Mouse (Mus musculus): ENCODE data around the gene Cnot4. TPM values are rescaled to one million over a fixed set of nuclear protein-coding genes. Genes with fewer than 3 reads are reported as not detected.

Gene Cnot4
- polyA plus RNA-seq, 1 experiment from 2014 or later: 34.3 TPM

GRCm38 (mm10) chr6:35016624-35017023, 116.9 kb downstream of the Cnot4 start:
- H3K4me1 ChIP-seq (replicated peaks; ENCODE audit: control insufficient read depth, insufficient read depth, low read length): no peaks in the 10 kb centered on the region
- no peak overlapping the region for H3K4me3 ChIP-seq (replicated peaks; ENCODE audit: low read length)
- no peaks in the 10 kb centered on the region for H3K9me3 ChIP-seq (ENCODE audit: control insufficient read depth, low read length)
- no peak overlapping the region for H3K27ac ChIP-seq
- H3K9ac ChIP-seq: no peak overlapping the region
- DNase-seq (ENCODE audit: low spot score) (no peak), ATAC-seq (ENCODE audit: low FRiP score) (no peak)
- no peaks in the 10 kb centered on the region for H3K27me3 ChIP-seq (ENCODE audit: control insufficient read depth, insufficient read depth, low read length)
- 95% methylated on average over 5 of the region's 5 CpGs for WGBS
- no peak overlapping the region for H3K4me2 ChIP-seq (replicated peaks)
- H3K36me3 ChIP-seq (replicated peaks; ENCODE audit: control insufficient read depth, insufficient read depth): peaks cover 7% of the 10 kb centered on the region; the same call in 1 of the 2 replicates

GRCm38 (mm10) chr6:35011953-35012352, 121.6 kb downstream of the Cnot4 start:
- H3K4me3 ChIP-seq (replicated peaks; ENCODE audit: low read length): no peak overlapping the region
- no peaks in the 10 kb centered on the region for H3K4me1 ChIP-seq (replicated peaks; ENCODE audit: control insufficient read depth, insufficient read depth, low read length)
- no peak for DNase-seq (ENCODE audit: low spot score)
- 87% methylated on average over 1 of the region's 1 CpGs for WGBS
- no peak overlapping the region for H3K4me2 ChIP-seq (replicated peaks)
- no peak for ATAC-seq (ENCODE audit: low FRiP score)
- peaks cover 5% of the 10 kb centered on the region; the same call in 1 of the 2 replicates for H3K36me3 ChIP-seq (replicated peaks; ENCODE audit: control insufficient read depth, insufficient read depth)
- no peak overlapping the region for H3K27ac ChIP-seq
- H3K9me3 ChIP-seq (ENCODE audit: control insufficient read depth, low read length): no peaks in the 10 kb centered on the region
- no peak overlapping the region for H3K9ac ChIP-seq
- no peaks in the 10 kb centered on the region for H3K27me3 ChIP-seq (ENCODE audit: control insufficient read depth, insufficient read depth, low read length)

GRCm38 (mm10) chr6:35010705-35011104, 122.8 kb downstream of the Cnot4 start:
- Histone ChIP-seq H3K27ac (no peak overlapping the region), H3K27me3 (ENCODE audit: control insufficient read depth, insufficient read depth, low read length) (no peaks in the 10 kb centered on the region), H3K4me1 (replicated peaks; ENCODE audit: control insufficient read depth, insufficient read depth, low read length) (no peaks in the 10 kb centered on the region), H3K36me3 (replicated peaks; ENCODE audit: control insufficient read depth, insufficient read depth) (no peaks in the 10 kb centered on the region), H3K9me3 (ENCODE audit: control insufficient read depth, low read length) (no peaks in the 10 kb centered on the region), H3K4me2 (replicated peaks) (no peak overlapping the region), H3K9ac (no peak overlapping the region), H3K4me3 (replicated peaks; ENCODE audit: low read length) (no peak overlapping the region)
- ATAC-seq (ENCODE audit: low FRiP score) (no peak), DNase-seq (ENCODE audit: low spot score) (no peak)
- 95% methylated on average over 5 of the region's 5 CpGs for WGBS

- DNase-seq (ENCODE audit: low spot score) (peak; percentile 73), ATAC-seq (ENCODE audit: low FRiP score) (no peak)
- WGBS: 76% methylated on average over 18 of the region's 18 CpGs
- Histone ChIP-seq H3K4me1 (replicated peaks; ENCODE audit: control insufficient read depth, insufficient read depth, low read length) (no peaks in the 10 kb centered on the region), H3K27ac (0 out of 2 replicates have a peak overlapping the region, but pooled peaks have one; percentile 38), H3K4me2 (replicated peaks) (no peak overlapping the region), H3K9me3 (ENCODE audit: control insufficient read depth, low read length) (no peaks in the 10 kb centered on the region), H3K9ac (no peak overlapping the region), H3K27me3 (ENCODE audit: control insufficient read depth, insufficient read depth, low read length) (no peaks in the 10 kb centered on the region), H3K36me3 (replicated peaks; ENCODE audit: control insufficient read depth, insufficient read depth) (no peaks in the 10 kb centered on the region), H3K4me3 (replicated peaks; ENCODE audit: low read length) (no peak overlapping the region)
Observed at GRCm38 (mm10) chr6:35002261-35002669, 131.3 kb downstream of the Cnot4 start.

GRCm38 (mm10) chr6:34999101-34999500, 134.4 kb downstream of the Cnot4 start:
- Histone ChIP-seq H3K4me1 (replicated peaks; ENCODE audit: control insufficient read depth, insufficient read depth, low read length) (no peaks in the 10 kb centered on the region), H3K27me3 (ENCODE audit: control insufficient read depth, insufficient read depth, low read length) (no peaks in the 10 kb centered on the region), H3K9me3 (ENCODE audit: control insufficient read depth, low read length) (no peaks in the 10 kb centered on the region), H3K27ac (no peak overlapping the region), H3K4me3 (replicated peaks; ENCODE audit: low read length) (no peak overlapping the region), H3K4me2 (replicated peaks) (peak overlapping the region; percentile 25; the same call in 1 of the 2 replicates), H3K36me3 (replicated peaks; ENCODE audit: control insufficient read depth, insufficient read depth) (no peaks in the 10 kb centered on the region), H3K9ac (no peak overlapping the region)
- ATAC-seq (ENCODE audit: low FRiP score): peak; percentile 49
- 20% methylated on average over 4 of the region's 4 CpGs for WGBS
- DNase-seq (ENCODE audit: low spot score): peak; percentile 70

- Histone ChIP-seq H3K4me3 (replicated peaks; ENCODE audit: low read length) (no peak overlapping the region), H3K9ac (no peak overlapping the region), H3K36me3 (replicated peaks; ENCODE audit: control insufficient read depth, insufficient read depth) (no peaks in the 10 kb centered on the region), H3K9me3 (ENCODE audit: control insufficient read depth, low read length) (no peaks in the 10 kb centered on the region), H3K27ac (no peak overlapping the region), H3K27me3 (ENCODE audit: control insufficient read depth, insufficient read depth, low read length) (no peaks in the 10 kb centered on the region), H3K4me2 (replicated peaks) (no peak overlapping the region), H3K4me1 (replicated peaks; ENCODE audit: control insufficient read depth, insufficient read depth, low read length) (no peaks in the 10 kb centered on the region)
- ATAC-seq (ENCODE audit: low FRiP score): no peak
- no peak for DNase-seq (ENCODE audit: low spot score)
- 79% methylated on average over 4 of the region's 4 CpGs for WGBS
Observed at GRCm38 (mm10) chr6:34996496-34996895, 137.0 kb downstream of the Cnot4 start.

- 5% methylated on average over 13 of the region's 13 CpGs for WGBS
- Histone ChIP-seq H3K4me1 (replicated peaks; ENCODE audit: control insufficient read depth, insufficient read depth, low read length) (no peaks in the 10 kb centered on the region), H3K27ac (no peak overlapping the region), H3K36me3 (replicated peaks; ENCODE audit: control insufficient read depth, insufficient read depth) (no peaks in the 10 kb centered on the region), H3K9me3 (ENCODE audit: control insufficient read depth, low read length) (no peaks in the 10 kb centered on the region), H3K4me3 (replicated peaks; ENCODE audit: low read length) (no peak overlapping the region), H3K9ac (no peak overlapping the region), H3K4me2 (replicated peaks) (peak overlapping the region; percentile 39), H3K27me3 (ENCODE audit: control insufficient read depth, insufficient read depth, low read length) (no peaks in the 10 kb centered on the region)
- DNase-seq (ENCODE audit: low spot score) (peak; percentile 89), ATAC-seq (ENCODE audit: low FRiP score) (0 out of 2 replicates have a peak, but pooled peaks have one; percentile 44)
Observed at GRCm38 (mm10) chr6:34995265-34995681, 138.3 kb downstream of the Cnot4 start.

GRCm38 (mm10) chr6:34994692-34995091, 138.8 kb downstream of the Cnot4 start:
- ATAC-seq (ENCODE audit: low FRiP score) (no peak), DNase-seq (ENCODE audit: low spot score) (no peak)
- Histone ChIP-seq H3K9ac (no peak overlapping the region), H3K4me2 (replicated peaks) (peak overlapping the region; percentile 39), H3K27me3 (ENCODE audit: control insufficient read depth, insufficient read depth, low read length) (no peaks in the 10 kb centered on the region), H3K36me3 (replicated peaks; ENCODE audit: control insufficient read depth, insufficient read depth) (no peaks in the 10 kb centered on the region), H3K9me3 (ENCODE audit: control insufficient read depth, low read length) (no peaks in the 10 kb centered on the region), H3K4me1 (replicated peaks; ENCODE audit: control insufficient read depth, insufficient read depth, low read length) (no peaks in the 10 kb centered on the region), H3K4me3 (replicated peaks; ENCODE audit: low read length) (no peak overlapping the region), H3K27ac (no peak overlapping the region)
- WGBS: 73% methylated on average over 5 of the region's 5 CpGs

- no peak overlapping the region for H3K4me3 ChIP-seq (replicated peaks; ENCODE audit: low read length)
- 69% methylated on average over 6 of the region's 6 CpGs for WGBS
- no peak overlapping the region for H3K4me2 ChIP-seq (replicated peaks)
- DNase-seq (ENCODE audit: low spot score): no peak
- no peaks in the 10 kb centered on the region for H3K27me3 ChIP-seq (ENCODE audit: control insufficient read depth, insufficient read depth, low read length)
- no peak for ATAC-seq (ENCODE audit: low FRiP score)
- no peaks in the 10 kb centered on the region for H3K36me3 ChIP-seq (replicated peaks; ENCODE audit: control insufficient read depth, insufficient read depth)
- no peak overlapping the region for H3K9ac ChIP-seq
- peaks cover 8% of the 10 kb centered on the region for H3K4me1 ChIP-seq (replicated peaks; ENCODE audit: control insufficient read depth, insufficient read depth, low read length)
- no peaks in the 10 kb centered on the region for H3K9me3 ChIP-seq (ENCODE audit: control insufficient read depth, low read length)
- no peak overlapping the region for H3K27ac ChIP-seq
Observed at GRCm38 (mm10) chr6:34989263-34989662, 144.3 kb downstream of the Cnot4 start.

All from hindbrain, embryonic 14.5 days (tissue).